Mouse (Mus musculus) activated CD4-positive, CD25-positive, alpha-beta regulatory T cell, adult 4 months (primary cell): ENCODE data around the gene Lnx1. TPM values are rescaled to one million over a fixed set of nuclear protein-coding genes. Genes with fewer than 3 reads are reported as not detected.

Experiments used
- ATAC-seq: one replicate; pipeline ENCODE4 v1.8.0; 2017
- polyA plus RNA-seq, 2 experiments: library from polyadenylated mRNA; unstranded; fragments of 100-300 nt; shearing (Covaris generic); gene quantifications; one replicate each; pipeline ENCODE4 v1.2.1; 2017

Gene Lnx1
- polyA plus RNA-seq, 2 experiments from 2014 or later, result 0.17 to 0.32 TPM

GRCm38 (mm10) chr5:74601171-74601570, 101.5 kb downstream of the Lnx1 start:
- ATAC-seq, result no peak

- no peak for ATAC-seq
These were observed 102.7 kb downstream of the Lnx1 start for GRCm38 (mm10) chr5:74600010-74600409.

- ATAC-seq, result no peak
These were observed 109.6 kb downstream of the Lnx1 start for GRCm38 (mm10) chr5:74593147-74593546.

DNA sequence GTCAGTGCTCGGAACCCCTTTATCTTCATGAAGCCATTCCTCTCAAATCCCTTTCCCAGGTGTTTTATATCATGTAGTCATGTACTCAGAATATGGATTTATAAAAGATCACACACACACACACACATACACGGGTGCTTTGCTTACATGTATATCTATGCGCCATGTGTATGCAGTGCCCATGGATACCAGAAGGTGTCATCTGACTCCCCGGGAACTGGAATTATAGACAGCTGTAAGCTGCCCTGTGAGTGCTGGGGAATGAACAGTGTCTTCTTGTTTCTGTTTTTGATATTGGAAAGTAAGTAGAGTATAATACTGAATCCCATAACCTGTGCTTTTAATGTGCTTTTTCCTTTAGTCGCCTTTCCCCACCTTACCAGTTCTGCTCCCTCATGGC, 111.3 kb downstream of the Lnx1 start:
- no peak for ATAC-seq

DNA sequence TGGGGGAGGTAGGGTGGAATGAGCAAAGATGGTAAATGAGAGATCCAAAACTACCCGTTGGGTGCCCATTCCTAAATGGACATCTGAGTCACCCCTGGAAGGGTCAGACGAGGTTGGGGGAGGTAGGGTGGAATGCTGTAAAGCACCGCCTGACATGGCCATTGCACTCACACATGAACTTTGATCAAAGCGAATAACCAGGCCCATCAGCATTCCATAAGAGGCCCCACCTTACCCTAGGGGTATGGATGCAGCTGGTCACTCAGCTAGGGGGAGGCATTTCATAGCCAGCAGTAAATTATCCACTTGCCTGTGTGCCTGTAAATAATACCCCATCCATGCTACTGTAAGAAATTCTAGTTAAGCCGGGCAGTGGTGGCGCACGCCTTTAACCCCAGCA, 113.6 kb downstream of the Lnx1 start:
- no peak for ATAC-seq

DNA sequence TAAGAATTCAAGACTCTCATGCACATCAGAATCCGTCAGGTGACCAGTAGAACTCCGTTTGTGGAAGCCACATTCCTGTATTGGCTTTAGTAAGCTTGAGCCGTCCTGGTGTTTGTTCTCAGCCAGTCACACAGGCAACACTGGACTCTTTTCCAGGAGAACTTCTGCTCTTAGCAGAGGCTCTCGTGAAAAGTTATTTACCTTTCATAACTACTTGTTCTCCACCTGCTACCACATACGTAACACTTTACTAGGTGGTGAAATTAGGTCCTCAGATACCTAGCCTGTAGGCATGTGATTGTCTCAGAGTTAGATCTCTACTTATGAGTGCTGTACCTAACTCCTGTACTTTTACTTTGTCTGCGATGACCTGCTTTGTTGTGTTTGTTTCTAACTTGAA, 130.9 kb downstream of the Lnx1 start:
- ATAC-seq, result no peak

- no peak for ATAC-seq
These were observed 141.6 kb downstream of the Lnx1 start for GRCm38 (mm10) chr5:74561151-74561550.

- ATAC-seq, result no peak
These were observed 153.1 kb downstream of the Lnx1 start for GRCm38 (mm10) chr5:74549566-74549965.

- no peak for ATAC-seq
These were observed 157.1 kb downstream of the Lnx1 start for GRCm38 (mm10) chr5:74545606-74546005.

Other genes starting within 250 kb of the Lnx1 start
- 10 to 100 TPM; 18.7 to 19.3 TPM for gene Scfd2, start 171.2 kb downstream of the Lnx1 start, polyA plus RNA-seq
- 10 to 100 TPM; 72.6 to 82.9 TPM for gene Fip1l1, start 167.5 kb downstream of the Lnx1 start, polyA plus RNA-seq